Mouse (Mus musculus) neural tube, embryonic 15.5 days (tissue): ENCODE data around the gene Cyp8b1. TPM values are rescaled to one million over a fixed set of nuclear protein-coding genes. Genes with fewer than 3 reads are reported as not detected.

Experiments
- ATAC-seq: fragments of 200-750 bp; cut with Nextera tagmentation; 2 replicates; pipeline ENCODE4 v1.8.0; 2017; ENCODE audit warnings: mild to moderate bottlenecking, moderate TSS enrichment, moderate library complexity; ENCODE audit not compliant: low FRiP score
- H3K27ac ChIP-seq: fragments of 300-500 bp; sonication (generic); replicated peaks from 2 replicates; pipeline ENCODE4 v1.5.1; 2015; ENCODE audit warnings: mild to moderate bottlenecking, inconsistent platforms
- H3K27me3 ChIP-seq: fragments of 300-500 bp; sonication (generic); replicated peaks from 2 replicates; pipeline ENCODE4 v1.6.1; 2015; ENCODE audit warnings: inconsistent platforms
- H3K36me3 ChIP-seq: fragments of 300-500 bp; sonication (generic); 2 replicates; pipeline ENCODE4 v1.6.1; 2015; ENCODE audit warnings: inconsistent platforms
- H3K4me1 ChIP-seq: fragments of 300-500 bp; sonication (generic); 2 replicates; pipeline ENCODE4 v1.6.1; 2015; ENCODE audit warnings: inconsistent platforms
- H3K4me2 ChIP-seq: fragments of 300-500 bp; sonication (generic); 2 replicates; pipeline ENCODE4 v1.6.1; 2015; ENCODE audit warnings: inconsistent platforms, mild to moderate bottlenecking, moderate library complexity
- H3K4me3 ChIP-seq: fragments of 300-500 bp; sonication (generic); replicated peaks from 2 replicates; pipeline ENCODE4 v1.5.1; 2015; ENCODE audit warnings: mild to moderate bottlenecking, inconsistent platforms
- H3K9ac ChIP-seq: fragments of 300-500 bp; sonication (generic); replicated peaks from 2 replicates; pipeline ENCODE4 v1.6.1; 2015; ENCODE audit warnings: mild to moderate bottlenecking, inconsistent platforms
- H3K9me3 ChIP-seq: fragments of 300-500 bp; sonication (generic); replicated peaks from 2 replicates; pipeline ENCODE4 v1.6.1; 2016; ENCODE audit warnings: inconsistent platforms
- WGBS: fragments of 180-500 bp; shearing (Covaris S2); methylation state at CpG from one replicate; pipeline ENCODE4 v1.1.7; 2015; ENCODE audit warnings: mixed read lengths; 5-methylcytosine and 5-hydroxymethylcytosine counted together
- polyA plus RNA-seq: library from polyadenylated mRNA; unstranded; fragments of >200 nt; fragmentation: Nextera tagmentation; extraction: Ambion mirVana; gene quantifications from 2 replicates; pipeline ENCODE4 v1.2.1, GENCODE M21; 2015

Cyp8b1 gene
- polyA plus RNA-seq = not detected in 2 replicates

DNA sequence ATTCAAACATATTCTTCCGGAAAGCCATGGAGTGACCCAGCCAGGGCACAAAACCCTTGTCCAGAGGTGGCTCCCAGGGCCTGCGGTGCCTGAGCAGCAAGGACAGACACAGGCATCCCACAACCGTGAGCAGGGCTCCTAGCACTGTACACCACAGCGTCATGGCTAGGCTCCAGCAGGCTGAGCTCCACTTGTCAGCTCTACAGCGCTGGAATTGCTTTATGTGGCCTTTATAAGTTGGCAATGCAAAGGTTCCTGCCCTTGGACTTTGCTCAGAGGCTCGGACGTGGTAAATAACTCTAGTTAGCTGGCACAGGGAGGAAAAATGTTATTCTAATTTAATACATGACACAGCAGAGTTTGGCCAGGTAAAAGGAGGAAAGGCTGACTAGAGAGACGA is at the start of gene Cyp8b1:
Gene Cyp8b1, minus strand, starts transcription at position 204 of the 400 bp plus-strand sequence.
- Histone ChIP-seq H3K4me1 (no peaks in the 10 kb centered on the region), H3K9ac (no peak within 1 kb of the TSS), H3K4me3 (no peak within 1 kb of the TSS), H3K36me3 (no peaks in the 10 kb centered on the region), H3K27ac (no peak within 1 kb of the TSS), H3K9me3 (no peaks in the 10 kb centered on the region), H3K27me3 (no peaks in the 10 kb centered on the region), H3K4me2 (no peak within 1 kb of the TSS)
- ATAC-seq = no peak
- WGBS = 88% methylated on average over 8 of the region's 8 CpGs

DNA sequence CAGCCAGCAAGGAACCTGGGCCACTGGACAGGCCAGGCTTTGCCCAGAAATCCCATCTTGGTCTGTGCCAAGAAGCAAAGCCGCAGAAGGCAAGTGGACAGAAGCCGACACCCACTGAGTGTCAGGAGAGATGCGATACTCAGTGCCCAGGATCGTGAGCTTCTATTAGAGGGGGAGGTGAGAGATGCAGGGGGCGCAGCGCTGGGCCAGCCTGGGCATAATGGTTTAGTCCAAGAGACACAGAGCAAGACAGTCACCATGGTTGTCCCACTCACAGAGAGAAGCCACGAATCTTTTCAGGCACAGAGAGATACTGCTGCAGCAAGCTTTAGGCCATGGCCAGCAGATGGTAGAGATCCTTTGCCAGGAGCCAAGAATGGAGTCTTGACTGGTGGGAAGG is 48.8 kb upstream of the Cyp8b1 start:
- WGBS = 90% methylated on average over 7 of the region's 7 CpGs
- Histone ChIP-seq H3K4me3 (no peak overlapping the region), H3K9me3 (no peaks in the 10 kb centered on the region), H3K27ac (no peak overlapping the region), H3K4me1 (0 out of 2 replicates have a peak, but pooled peaks cover 2% of the 10 kb centered on the region), H3K36me3 (no peaks in the 10 kb centered on the region), H3K27me3 (no peaks in the 10 kb centered on the region), H3K9ac (no peak overlapping the region), H3K4me2 (no peak overlapping the region)
- ATAC-seq = no peak

DNA sequence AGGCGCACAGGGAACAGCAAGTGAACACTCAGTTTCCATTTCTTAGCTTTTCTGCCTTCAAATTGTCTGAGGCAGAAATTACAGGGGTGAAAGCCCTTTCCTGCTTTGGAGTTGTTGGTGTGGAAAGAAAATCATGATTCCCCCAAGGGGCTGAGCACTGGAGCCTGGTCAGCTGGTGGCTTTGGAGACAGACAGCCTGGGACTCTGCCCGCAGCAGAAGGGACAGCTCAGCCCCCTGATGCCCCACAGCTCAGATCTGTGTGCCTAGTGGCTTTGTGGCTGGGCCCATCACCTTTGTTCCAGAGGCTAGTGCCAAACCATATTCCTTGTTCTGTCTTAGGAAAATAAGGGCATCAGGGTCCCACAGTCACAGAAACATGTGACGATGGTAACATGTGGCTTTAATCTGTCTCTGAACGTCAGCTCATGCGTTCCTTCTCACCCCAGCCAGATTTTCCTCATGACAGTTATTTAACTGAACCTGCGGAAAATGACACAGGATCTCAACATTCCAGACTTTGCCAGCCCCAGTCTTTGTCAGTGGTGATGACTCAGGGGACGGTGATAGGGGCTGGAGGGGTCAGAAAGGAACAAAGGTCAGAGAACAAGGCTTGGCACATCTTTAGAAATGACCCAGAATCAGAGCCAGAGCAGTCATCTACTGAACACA is 44.0 kb upstream of the Cyp8b1 start:
- H3K27me3 ChIP-seq = no peaks in the 10 kb centered on the region
- ATAC-seq = no peak
- no peak overlapping the region for H3K4me2 ChIP-seq
- 0 out of 2 replicates have a peak, but pooled peaks cover 3% of the 10 kb centered on the region for H3K4me1 ChIP-seq
- WGBS = 65% methylated on average over 7 of the region's 7 CpGs
- no peaks in the 10 kb centered on the region for H3K9me3 ChIP-seq
- no peak overlapping the region for H3K9ac ChIP-seq
- no peak overlapping the region for H3K27ac ChIP-seq
- no peak overlapping the region for H3K4me3 ChIP-seq
- H3K36me3 ChIP-seq = no peaks in the 10 kb centered on the region

DNA sequence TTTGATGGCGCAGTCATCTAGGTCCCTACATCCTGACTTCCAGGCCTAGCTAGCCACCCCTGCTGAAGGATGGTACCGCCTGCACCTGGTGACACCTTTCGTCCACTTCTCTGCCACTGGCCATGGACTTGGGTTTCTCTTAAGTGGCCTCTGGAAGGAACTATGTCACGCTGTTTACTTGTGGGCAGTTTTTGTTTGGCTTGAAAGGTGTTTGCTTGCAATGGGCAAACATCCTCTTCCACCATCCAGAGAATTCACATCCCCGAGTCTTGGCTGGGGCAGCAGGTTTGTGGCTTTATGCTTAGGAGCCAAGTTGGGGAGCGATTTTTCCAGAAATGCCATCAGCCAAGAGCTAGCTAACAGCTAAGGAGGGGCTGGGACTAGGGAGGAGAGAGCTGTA is 36.5 kb upstream of the Cyp8b1 start:
- no peak overlapping the region for H3K9ac ChIP-seq
- WGBS = 89% methylated on average over 6 of the region's 6 CpGs
- H3K9me3 ChIP-seq = no peaks in the 10 kb centered on the region
- no peaks in the 10 kb centered on the region for H3K36me3 ChIP-seq
- no peak overlapping the region for H3K4me3 ChIP-seq
- H3K4me2 ChIP-seq = no peak overlapping the region
- H3K27ac ChIP-seq = no peak overlapping the region
- no peaks in the 10 kb centered on the region for H3K27me3 ChIP-seq
- peaks cover 13% of the 10 kb centered on the region for H3K4me1 ChIP-seq
- ATAC-seq = no peak

DNA sequence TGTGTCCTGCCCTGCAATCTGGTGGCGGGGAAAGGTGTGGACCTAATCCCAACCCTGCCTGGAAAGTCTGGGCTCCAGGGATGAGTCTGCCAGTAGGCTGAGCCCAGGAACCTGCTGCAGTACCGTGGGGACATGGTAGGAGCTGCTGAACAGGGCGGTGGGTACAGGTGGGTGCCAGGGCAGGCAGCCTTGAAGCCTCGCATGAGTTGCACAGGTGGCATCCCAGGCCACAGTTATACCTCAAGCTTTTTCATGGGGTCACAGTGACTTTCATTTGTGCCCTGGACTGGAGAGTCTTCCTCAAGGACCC is 35.0 kb upstream of the Cyp8b1 start:
- WGBS = 43% methylated on average over 4 of the region's 4 CpGs
- Histone ChIP-seq H3K9ac (peak overlapping the region; percentile 34; the same call in 1 of the 2 replicates), H3K9me3 (no peaks in the 10 kb centered on the region), H3K27ac (peak overlapping the region; percentile 64; the same call in 1 of the 2 replicates), H3K4me1 (peaks cover 13% of the 10 kb centered on the region), H3K4me3 (peak overlapping the region; percentile 25), H3K27me3 (no peaks in the 10 kb centered on the region), H3K4me2 (peak overlapping the region; percentile 51), H3K36me3 (no peaks in the 10 kb centered on the region)
- peak; percentile 45 for ATAC-seq

GRCm38 (mm10) chr9:121950418-121951113 is 34.5 kb upstream of the Cyp8b1 start, which contains the start of gene Fam198a:
Fam198a (plus strand) TSS chr9:121950988.
- Histone ChIP-seq H3K9ac (peak within 1 kb of the TSS; percentile 34; the same call in 1 of the 2 replicates), H3K27ac (peak within 1 kb of the TSS; percentile 64)

GRCm38 (mm10) chr9:121948431-121948830 is 32.3 kb upstream of the Cyp8b1 start:
- Histone ChIP-seq H3K4me3 (no peak overlapping the region), H3K27ac (no peak overlapping the region), H3K27me3 (no peaks in the 10 kb centered on the region), H3K4me2 (no peak overlapping the region), H3K9ac (no peak overlapping the region), H3K4me1 (peaks cover 13% of the 10 kb centered on the region), H3K36me3 (no peaks in the 10 kb centered on the region), H3K9me3 (no peaks in the 10 kb centered on the region)
- WGBS = 86% methylated on average over 4 of the region's 4 CpGs
- ATAC-seq = no peak

More at GRCm38 (mm10) chr9:121950418-121951113, 34.5 kb upstream of the Cyp8b1 start, which contains the start of gene Fam198a:
- Histone ChIP-seq H3K4me2 (peak within 1 kb of the TSS; percentile 51), H3K9me3 (no peaks in the 10 kb centered on the region), H3K27me3 (no peaks in the 10 kb centered on the region), H3K4me3 (peak within 1 kb of the TSS; percentile 25), H3K4me1 (peaks cover 13% of the 10 kb centered on the region), H3K36me3 (no peaks in the 10 kb centered on the region)
- 7% methylated on average over 14 of the region's 14 CpGs for WGBS
- ATAC-seq = peak; percentile 82

DNA sequence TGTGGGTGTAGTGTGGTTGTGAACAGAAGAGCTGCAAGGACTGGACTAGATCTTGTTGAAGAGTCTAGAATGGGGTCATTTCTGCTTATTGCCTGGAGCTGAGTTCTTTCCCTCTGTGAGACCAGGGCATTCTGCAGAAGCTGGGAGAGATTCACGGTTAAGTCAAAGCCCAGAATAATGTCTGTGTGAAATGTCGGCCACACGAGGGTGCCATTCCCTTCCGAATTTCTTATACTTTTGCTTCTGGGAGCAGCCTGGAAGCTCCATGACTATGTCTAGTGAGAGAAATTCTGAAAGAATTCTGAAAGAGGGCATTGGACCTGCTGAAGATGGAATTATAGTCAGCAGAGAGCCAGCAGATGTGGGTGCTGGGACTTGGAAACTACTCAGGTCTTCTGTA is 31.7 kb upstream of the Cyp8b1 start:
- H3K4me3 ChIP-seq = no peak overlapping the region
- no peaks in the 10 kb centered on the region for H3K9me3 ChIP-seq
- H3K4me2 ChIP-seq = no peak overlapping the region
- no peaks in the 10 kb centered on the region for H3K36me3 ChIP-seq
- H3K4me1 ChIP-seq = peaks cover 13% of the 10 kb centered on the region
- ATAC-seq = no peak
- no peaks in the 10 kb centered on the region for H3K27me3 ChIP-seq
- WGBS = 16% methylated on average over 4 of the region's 4 CpGs
- H3K27ac ChIP-seq = no peak overlapping the region
- no peak overlapping the region for H3K9ac ChIP-seq

GRCm38 (mm10) chr9:121943628-121944027 is 27.5 kb upstream of the Cyp8b1 start:
- H3K27ac ChIP-seq = no peak overlapping the region
- no peak overlapping the region for H3K9ac ChIP-seq
- no peak overlapping the region for H3K4me2 ChIP-seq
- H3K36me3 ChIP-seq = no peaks in the 10 kb centered on the region
- no peak for ATAC-seq
- no peaks in the 10 kb centered on the region for H3K27me3 ChIP-seq
- WGBS = 88% methylated on average over 3 of the region's 3 CpGs
- no peak overlapping the region for H3K4me3 ChIP-seq
- H3K4me1 ChIP-seq = no peaks in the 10 kb centered on the region
- H3K9me3 ChIP-seq = no peaks in the 10 kb centered on the region

DNA sequence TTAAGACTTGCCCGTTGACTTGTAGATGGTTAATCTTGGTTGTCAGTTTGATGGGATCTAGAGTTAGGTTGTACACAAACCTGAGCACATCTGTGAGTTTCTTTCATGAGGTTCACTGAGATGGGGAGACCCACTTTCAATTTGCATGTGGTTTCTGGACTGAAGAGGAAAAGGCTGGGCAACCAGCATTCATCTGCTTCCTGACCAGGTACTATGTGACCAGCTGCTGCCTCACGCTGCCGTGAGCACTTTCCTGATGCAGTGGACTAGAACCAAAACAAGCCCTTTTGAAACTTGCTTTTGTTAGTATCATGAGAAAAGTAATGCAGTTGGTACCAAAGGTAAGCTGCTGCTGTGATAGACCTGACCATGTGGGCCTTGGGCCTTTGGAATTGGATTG is 26.9 kb upstream of the Cyp8b1 start:
- H3K9me3 ChIP-seq = no peaks in the 10 kb centered on the region
- H3K4me3 ChIP-seq = no peak overlapping the region
- no peak overlapping the region for H3K9ac ChIP-seq
- no peak overlapping the region for H3K27ac ChIP-seq
- H3K27me3 ChIP-seq = no peaks in the 10 kb centered on the region
- WGBS = 93% methylated on average over 3 of the region's 3 CpGs
- no peak for ATAC-seq
- H3K36me3 ChIP-seq = no peaks in the 10 kb centered on the region
- H3K4me1 ChIP-seq = no peaks in the 10 kb centered on the region
- H3K4me2 ChIP-seq = no peak overlapping the region

- no peaks in the 10 kb centered on the region for H3K27me3 ChIP-seq
- 68% methylated on average over 21 of the region's 21 CpGs for WGBS
- peak; percentile 76 for ATAC-seq
Measured at GRCm38 (mm10) chr9:121937944-121938355, 21.8 kb upstream of the Cyp8b1 start.

GRCm38 (mm10) chr9:121937451-121937864 is 21.4 kb upstream of the Cyp8b1 start:
- 0 out of 2 replicates have a peak, but pooled peaks cover 3% of the 10 kb centered on the region for H3K4me1 ChIP-seq
- peak overlapping the region; percentile 64 for H3K27ac ChIP-seq
- H3K27me3 ChIP-seq = no peaks in the 10 kb centered on the region
- peak; percentile 67 for ATAC-seq
- no peaks in the 10 kb centered on the region for H3K36me3 ChIP-seq
- peak overlapping the region; percentile 41 for H3K9ac ChIP-seq
- H3K4me2 ChIP-seq = peak overlapping the region; percentile 51
- H3K4me3 ChIP-seq = peak overlapping the region; percentile 47
- WGBS = 65% methylated on average over 6 of the region's 6 CpGs
- H3K9me3 ChIP-seq = no peaks in the 10 kb centered on the region

More at GRCm38 (mm10) chr9:121937944-121938355, 21.8 kb upstream of the Cyp8b1 start:
- H3K9me3 ChIP-seq = no peaks in the 10 kb centered on the region
- H3K36me3 ChIP-seq = no peaks in the 10 kb centered on the region
- H3K4me3 ChIP-seq = peak overlapping the region; percentile 47
- 0 out of 2 replicates have a peak, but pooled peaks cover 3% of the 10 kb centered on the region for H3K4me1 ChIP-seq
- peak overlapping the region; percentile 64 for H3K27ac ChIP-seq
- H3K9ac ChIP-seq = peak overlapping the region; percentile 41
- H3K4me2 ChIP-seq = peak overlapping the region; percentile 51
